In genomic region chr4:111414818-111415488, GRCm38 (mm10) we compare ENCODE assay signal across 8 mouse cellular contexts. TPM values are rescaled to one million over a fixed set of nuclear protein-coding genes. Genes with fewer than 3 reads are reported as not detected.
A peak's percentile ranks its signal among the peaks of the same experiment; 100 is the strongest.
DNase-seq lines count a peak whose midpoint lies in the region; ATAC-seq and TF ChIP-seq lines count a peak whose summit lies in the region.

Gene Bend5, plus strand, starts transcription at chr4:111415006.

- no peak for TF ChIP-seq EP300 in liver, embryonic 14.5 days (IDR thresholded peaks at IDR 0.05; ENCODE audit: low read depth)

- H3K36me3 ChIP-seq in heart, embryonic 15.5 days = no peaks in the 10 kb centered on the region
- H3K36me3 ChIP-seq in kidney, postnatal 0 days (ENCODE audit: insufficient read depth, low read length) = peaks cover 4% of the 10 kb centered on the region; the same call in 1 of the 2 replicates
- H3K36me3 ChIP-seq in liver, embryonic 14.5 days (replicated peaks; ENCODE audit: control insufficient read depth, insufficient read depth, low read depth) = no peaks in the 10 kb centered on the region
- no peaks in the 10 kb centered on the region for H3K36me3 ChIP-seq in neural tube, embryonic 11.5 days (ENCODE audit: control insufficient read depth, insufficient read depth, low read length)
- 0 out of 2 replicates have a peak, but pooled peaks cover 5% of the 10 kb centered on the region for H3K36me3 ChIP-seq in stomach, embryonic 15.5 days

- DNase-seq in gastrocnemius, adult 18-20 months (ENCODE audit: low spot score) = peak; percentile 3
- DNase-seq in gastrocnemius, adult 8-10 months (ENCODE audit: low spot score in 2 of 2) = no peak
- DNase-seq in kidney, postnatal 0 days (ENCODE audit: low spot score) = peak; percentile 92
- no peak for DNase-seq in liver, embryonic 14.5 days (ENCODE audit: low read depth in 3 of 3, low spot score in 3 of 3)
- DNase-seq in neural tube, embryonic 11.5 days (ENCODE audit: low spot score) = peak; percentile 91

- H3K4me2 ChIP-seq in heart, embryonic 15.5 days = peak within 1 kb of the TSS; percentile 76
- H3K4me2 ChIP-seq in kidney, postnatal 0 days (ENCODE audit: low read length) = peak within 1 kb of the TSS; percentile 95
- peak within 1 kb of the TSS; percentile 60 for H3K4me2 ChIP-seq in liver, embryonic 14.5 days (ENCODE audit: low read depth)
- peak within 1 kb of the TSS; percentile 75 for H3K4me2 ChIP-seq in neural tube, embryonic 11.5 days (ENCODE audit: low read depth)
- H3K4me2 ChIP-seq in stomach, embryonic 15.5 days = peak within 1 kb of the TSS; percentile 68

- H3K4me3 ChIP-seq in embryonic fibroblast, embryonic 13.5 days (ENCODE audit: insufficient read depth, low read length) = peak within 1 kb of the TSS; percentile 49
- peak within 1 kb of the TSS; percentile 74 for H3K4me3 ChIP-seq in heart, embryonic 15.5 days
- peak within 1 kb of the TSS; percentile 91 for H3K4me3 ChIP-seq in kidney, postnatal 0 days (replicated peaks; ENCODE audit: low read depth, low read length)
- peak within 1 kb of the TSS; percentile 43 to 55 for H3K4me3 ChIP-seq in liver, embryonic 14.5 days (ENCODE audit: insufficient read depth in 1 of 2, low read depth in 2 of 2, low read length in 2 of 2)
- peak within 1 kb of the TSS; percentile 91 for H3K4me3 ChIP-seq in neural tube, embryonic 11.5 days (ENCODE audit: low read depth, low read length)
- peak within 1 kb of the TSS; percentile 79 for H3K4me3 ChIP-seq in stomach, embryonic 15.5 days (replicated peaks)

- TF ChIP-seq CTCF in embryonic fibroblast, embryonic 13.5 days (IDR thresholded peaks at IDR 0.05; ENCODE audit: borderline replicate concordance, insufficient read depth, low read length) = no peak
- no peak for TF ChIP-seq CTCF in kidney, postnatal 0 days (IDR thresholded peaks at IDR 0.05; ENCODE audit: low read depth)
- no peak for TF ChIP-seq CTCF in liver, embryonic 14.5 days (IDR thresholded peaks at IDR 0.05; ENCODE audit: low read depth)

- no peaks in the 10 kb centered on the region for H3K9me3 ChIP-seq in heart, embryonic 15.5 days (replicated peaks)
- H3K9me3 ChIP-seq in kidney, postnatal 0 days (replicated peaks; ENCODE audit: low read length) = no peaks in the 10 kb centered on the region
- H3K9me3 ChIP-seq in liver, embryonic 14.5 days (ENCODE audit: control insufficient read depth, low read length) = no peaks in the 10 kb centered on the region
- H3K9me3 ChIP-seq in neural tube, embryonic 11.5 days (ENCODE audit: control insufficient read depth, low read length) = no peaks in the 10 kb centered on the region
- H3K9me3 ChIP-seq in stomach, embryonic 15.5 days = no peaks in the 10 kb centered on the region

- WGBS in heart, embryonic 15.5 days = under 1% methylated on average over 65 of the region's 66 CpGs
- WGBS in kidney, postnatal 0 days = under 1% methylated on average over 64 of the region's 66 CpGs
- WGBS in liver, embryonic 14.5 days (ENCODE audit: insufficient replicate concordance) = 2% methylated on average over 66 of the region's 66 CpGs
- 1% methylated on average over 62 of the region's 66 CpGs for WGBS in neural tube, embryonic 11.5 days
- under 1% methylated on average over 66 of the region's 66 CpGs for WGBS in stomach, embryonic 15.5 days

- peak; percentile 29; the same call in 1 of the 2 replicates for TF ChIP-seq POLR2A in embryonic fibroblast, embryonic 13.5 days (IDR thresholded peaks at IDR 0.05; ENCODE audit: low read depth, low read length)

- ATAC-seq in heart, embryonic 15.5 days (replicated peaks; ENCODE audit: insufficient number of reproducible peaks, insufficient read depth, low FRiP score, low read depth) = peak; percentile 97
- ATAC-seq in kidney, postnatal 0 days (replicated peaks; ENCODE audit: low FRiP score, low read depth) = peak; percentile 92
- ATAC-seq in liver, embryonic 14.5 days (ENCODE audit: insufficient read depth) = peak; percentile 53; the same call in 1 of the 2 replicates
- ATAC-seq in neural tube, embryonic 11.5 days (ENCODE audit: insufficient read depth, low FRiP score, low TSS enrichment) = peak; percentile 96
- peak; percentile 93 for ATAC-seq in stomach, embryonic 15.5 days (ENCODE audit: insufficient read depth, low FRiP score, low read depth)

- peak within 1 kb of the TSS; percentile 81 for H3K9ac ChIP-seq in heart, embryonic 15.5 days
- H3K9ac ChIP-seq in kidney, postnatal 0 days (ENCODE audit: low read depth, low read length) = peak within 1 kb of the TSS; percentile 91
- H3K9ac ChIP-seq in liver, embryonic 14.5 days (replicated peaks) = no peak within 1 kb of the TSS
- peak within 1 kb of the TSS; percentile 97 for H3K9ac ChIP-seq in neural tube, embryonic 11.5 days (ENCODE audit: low read length)
- peak within 1 kb of the TSS; percentile 79 for H3K9ac ChIP-seq in stomach, embryonic 15.5 days

- H3K27ac ChIP-seq in embryonic fibroblast, embryonic 13.5 days (ENCODE audit: insufficient read depth, low read length) = no peak within 1 kb of the TSS
- H3K27ac ChIP-seq in heart, embryonic 15.5 days = peak within 1 kb of the TSS; percentile 78
- peak within 1 kb of the TSS; percentile 94 for H3K27ac ChIP-seq in kidney, postnatal 0 days
- no peak within 1 kb of the TSS for H3K27ac ChIP-seq in liver, embryonic 14.5 days
- H3K27ac ChIP-seq in neural tube, embryonic 11.5 days (ENCODE audit: low read depth, low read length) = peak within 1 kb of the TSS; percentile 68
- H3K27ac ChIP-seq in stomach, embryonic 15.5 days = peak within 1 kb of the TSS; percentile 86

- 0 out of 2 replicates have a peak, but pooled peaks cover 2% of the 10 kb centered on the region for H3K4me1 ChIP-seq in embryonic fibroblast, embryonic 13.5 days (ENCODE audit: control insufficient read depth, insufficient read depth, low read length)
- H3K4me1 ChIP-seq in heart, embryonic 15.5 days (replicated peaks) = peaks cover 15% of the 10 kb centered on the region
- H3K4me1 ChIP-seq in kidney, postnatal 0 days (replicated peaks; ENCODE audit: insufficient read depth, low read length) = peaks cover 10% of the 10 kb centered on the region
- no peaks in the 10 kb centered on the region for H3K4me1 ChIP-seq in liver, embryonic 14.5 days (replicated peaks; ENCODE audit: control insufficient read depth in 2 of 2, insufficient read depth in 2 of 2, low read length in 1 of 2)
- peaks cover 13% of the 10 kb centered on the region for H3K4me1 ChIP-seq in neural tube, embryonic 11.5 days (ENCODE audit: control insufficient read depth, insufficient read depth, low read length)
- H3K4me1 ChIP-seq in stomach, embryonic 15.5 days = peaks cover 15% of the 10 kb centered on the region; the same call in 1 of the 2 replicates

- H3K27me3 ChIP-seq in heart, embryonic 15.5 days = no peaks in the 10 kb centered on the region
- no peaks in the 10 kb centered on the region for H3K27me3 ChIP-seq in kidney, postnatal 0 days (ENCODE audit: insufficient read depth, low read length)
- H3K27me3 ChIP-seq in liver, embryonic 14.5 days (ENCODE audit: control insufficient read depth, insufficient read depth, low read length) = peaks cover 19% of the 10 kb centered on the region
- no peaks in the 10 kb centered on the region for H3K27me3 ChIP-seq in neural tube, embryonic 11.5 days (ENCODE audit: control insufficient read depth, insufficient read depth, low read length)
- no peaks in the 10 kb centered on the region for H3K27me3 ChIP-seq in stomach, embryonic 15.5 days (replicated peaks)

RNA-seq across cellular contexts. Expression of gene Bend5, which starts in this region (rescaled TPM):
- under 1 TPM; 0.16 to 0.85 TPM for total RNA-seq in gastrocnemius, adult 18-20 months (2021)
- total RNA-seq in gastrocnemius, adult 8-10 months (2022) = under 1 TPM; 0.22 to 0.92 (median 0.37) TPM
- 0.95 and 8.5 TPM in 2 replicates for polyA plus RNA-seq in embryonic fibroblast, embryonic 13.5 days (2011; ENCODE audit: insufficient read length, low read depth, missing spikeins)
- polyA plus RNA-seq in heart, embryonic 15.5 days (2015; fragmentation: Nextera tagmentation; extraction: Ambion mirVana) = 15.4 and 18.2 TPM in 2 replicates
- polyA plus RNA-seq in kidney, postnatal 0 days (2015; fragmentation: Nextera tagmentation; extraction: Ambion mirVana) = 29.3 and 33.8 TPM in 2 replicates
- polyA plus RNA-seq in liver, embryonic 14.5 days (2012; rRNA removed) = 0.28 and 0.32 TPM in 2 replicates
- polyA plus RNA-seq in liver, embryonic 14.5 days (2014; fragmentation: Nextera tagmentation; extraction: Ambion mirVana) = 0.39 and 0.47 TPM in 2 replicates
- 42.4 and 43.2 TPM in 2 replicates for polyA plus RNA-seq in neural tube, embryonic 11.5 days (2014; fragmentation: Nextera tagmentation; extraction: Ambion mirVana)
- 34.7 and 35.2 TPM in 2 replicates for polyA plus RNA-seq in stomach, embryonic 15.5 days (2015; fragmentation: Nextera tagmentation; extraction: Ambion mirVana)

Comparison
In these comparisons a context has a peak if more than half of its experiments do, and no peak if none do; other contexts are left out.
1. Peak in DNase-seq in gastrocnemius, adult 18-20 months; RNA of the gene not detected or under 1 TPM.
2. Peak in ATAC-seq, H3K4me3 ChIP-seq and H3K4me2 ChIP-seq in liver, embryonic 14.5 days; RNA of the gene not detected or under 1 TPM.
3. DNase-seq: peak in kidney, postnatal 0 days (single experiment) and neural tube, embryonic 11.5 days (single experiment); none in gastrocnemius, adult 8-10 months (0 of 2) and liver, embryonic 14.5 days (0 of 3).
4. H3K27ac ChIP-seq: peak in heart, embryonic 15.5 days (single experiment), kidney, postnatal 0 days (single experiment), neural tube, embryonic 11.5 days (single experiment) and stomach, embryonic 15.5 days (single experiment); none in embryonic fibroblast, embryonic 13.5 days (single experiment) and liver, embryonic 14.5 days (single experiment).
5. Peak in every context shown above with its lines, with median percentiles within 50 percentile points of each other: H3K4me3 ChIP-seq, ATAC-seq and H3K4me2 ChIP-seq.